Mouse (Mus musculus): ENCODE results near the gene S1pr1.
A peak's percentile ranks its signal among the peaks of the same experiment; 100 is the strongest.

Gene S1pr1

GRCm38 (mm10) chr3:115675546-115676535 lies 39.0 kb downstream of the S1pr1 start:
- no peak for DNase-seq (ENCODE audit: low spot score in 2 of 2)

GRCm38 (mm10) chr3:115674665-115675064 lies 40.2 kb downstream of the S1pr1 start:
- DNase-seq (ENCODE audit: low spot score in 2 of 2) = no peak

- DNase-seq (ENCODE audit: low spot score in 2 of 2) = peak; percentile 75 to 79
Observed at GRCm38 (mm10) chr3:115673663-115674157, 41.2 kb downstream of the S1pr1 start.

DNA sequence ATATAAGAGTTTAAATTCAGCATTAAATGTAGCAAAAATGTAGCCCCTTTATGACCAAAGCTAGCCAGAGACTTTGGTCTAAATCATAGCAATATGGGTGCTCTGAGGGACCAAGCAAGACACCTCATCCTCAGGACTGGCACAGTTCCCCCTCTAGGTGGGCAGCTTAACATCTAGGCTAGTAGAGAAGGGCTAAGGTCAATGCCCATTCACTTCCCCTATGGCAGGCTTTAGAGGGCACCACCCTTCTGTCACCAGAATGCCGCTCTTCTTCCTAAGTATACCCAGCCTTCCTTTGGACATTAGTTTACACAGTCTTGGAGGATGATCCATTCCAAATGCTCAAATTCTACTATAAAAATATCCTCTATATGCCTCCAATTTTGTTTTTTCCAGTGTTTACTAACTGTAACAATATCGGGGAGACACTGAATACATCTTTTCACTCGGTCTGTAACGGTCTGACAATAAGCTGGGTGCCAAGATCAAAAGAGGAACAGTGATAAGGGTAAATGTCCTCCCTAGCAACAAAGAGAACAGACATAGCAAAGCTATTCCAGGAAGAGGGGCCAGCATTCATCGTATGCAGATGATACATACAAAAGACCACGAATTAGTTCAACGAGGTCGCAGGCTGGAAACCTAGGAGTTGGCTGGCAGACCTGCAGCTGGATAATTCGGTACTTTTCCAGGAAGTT lies 41.8 kb downstream of the S1pr1 start:
- DNase-seq (ENCODE audit: low spot score in 2 of 2) = peak; percentile 42 to 51

- DNase-seq (ENCODE audit: low spot score in 2 of 2) = peak; percentile 35 to 42
Observed at GRCm38 (mm10) chr3:115669230-115669629, 45.6 kb downstream of the S1pr1 start.

DNA sequence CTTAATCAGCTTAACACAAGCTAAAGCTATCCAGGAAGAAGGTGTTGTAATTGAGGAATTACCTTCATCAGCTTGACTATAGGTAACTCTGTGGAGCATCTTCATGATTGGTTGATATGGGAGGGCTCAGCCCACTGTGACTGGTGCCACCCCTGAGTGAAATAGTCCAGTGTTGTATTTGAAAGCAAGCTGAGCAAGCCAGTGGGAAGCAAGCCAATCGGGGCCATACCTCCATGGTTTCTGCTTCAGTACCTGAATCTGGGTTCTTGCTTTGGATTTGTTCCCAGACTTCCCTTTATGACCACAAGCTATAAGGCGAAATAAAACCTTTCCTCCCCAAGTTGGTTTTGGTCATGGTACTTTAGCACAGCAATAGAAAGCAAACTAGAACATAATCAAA lies 47.7 kb downstream of the S1pr1 start:
- DNase-seq (ENCODE audit: low spot score in 2 of 2) = no peak

- DNase-seq (ENCODE audit: low spot score in 2 of 2) = no peak
Observed at GRCm38 (mm10) chr3:115666547-115666946, 48.3 kb downstream of the S1pr1 start.

- no peak for DNase-seq (ENCODE audit: low spot score in 2 of 2)
Observed at GRCm38 (mm10) chr3:115664497-115664896, 50.4 kb downstream of the S1pr1 start.

DNA sequence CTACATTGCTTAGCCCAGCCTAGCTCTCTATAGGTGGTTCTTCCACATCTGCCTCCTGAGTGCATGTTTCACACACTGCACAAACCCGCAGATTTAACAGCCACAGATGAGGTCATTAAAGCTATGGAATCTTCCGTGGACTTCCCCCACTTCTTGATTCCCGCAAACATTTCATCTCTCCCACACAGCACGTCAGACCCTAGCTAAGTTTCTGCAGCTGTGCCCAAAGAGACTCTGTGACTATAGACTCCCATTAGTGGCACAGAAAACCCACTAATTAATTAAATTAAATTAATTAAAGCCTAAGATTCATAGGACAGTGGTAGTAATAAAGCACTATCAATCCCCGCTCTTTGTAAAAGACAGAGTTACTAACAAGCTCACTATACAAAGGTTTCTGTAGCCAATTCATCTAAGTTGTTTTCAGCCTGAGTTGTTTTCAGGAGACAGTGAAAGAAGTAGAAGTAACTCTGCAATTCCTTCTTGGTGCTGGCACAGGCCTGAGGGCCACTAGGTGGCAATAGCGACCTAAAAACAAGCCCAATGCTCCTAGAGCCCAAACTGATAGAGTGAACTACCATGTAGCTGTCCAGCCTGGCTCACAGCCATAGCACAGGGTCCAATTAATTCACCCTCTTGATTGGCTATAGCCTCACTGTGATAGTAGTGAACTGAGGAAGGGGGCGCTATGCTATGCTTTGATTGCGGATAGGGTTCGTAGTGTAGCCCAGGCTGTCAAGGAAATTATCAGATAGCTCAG lies 54.0 kb downstream of the S1pr1 start:
- DNase-seq (ENCODE audit: low spot score in 2 of 2) = peak; percentile 85 to 87
